Mouse (Mus musculus) midbrain, embryonic 11.5 days (tissue): ENCODE data around the gene Opa3. TPM values are rescaled to one million over a fixed set of nuclear protein-coding genes. Genes with fewer than 3 reads are reported as not detected.
A peak's percentile ranks its signal among the peaks of the same experiment; 100 is the strongest.

Experiments
- ATAC-seq: fragments of 200-750 bp; cut with Nextera tagmentation; 2 replicates; pipeline ENCODE4 v1.8.0; 2017; ENCODE audit warnings: moderate TSS enrichment, moderate library complexity; ENCODE audit not compliant: low FRiP score
- DNase-seq: peaks from one replicate; pipeline ENCODE4 v3.0.0; 2015; ENCODE audit warnings: low spot score; ENCODE audit errors: missing footprints
- H3K27ac ChIP-seq: fragments of 300-500 bp; sonication (generic); 2 replicates; pipeline ENCODE4 v1.5.1; 2014; ENCODE audit warnings: low read depth, low read length
- H3K27me3 ChIP-seq: fragments of 300-500 bp; sonication (generic); 2 replicates; pipeline ENCODE4 v1.6.1; 2014; ENCODE audit warnings: mild to moderate bottlenecking, low read length, moderate library complexity, mixed read lengths; ENCODE audit not compliant: control insufficient read depth, insufficient read depth
- H3K36me3 ChIP-seq: fragments of 300-500 bp; sonication (generic); 2 replicates; pipeline ENCODE4 v1.6.1; 2014; ENCODE audit warnings: mild to moderate bottlenecking, low read length, moderate library complexity, mixed read lengths; ENCODE audit not compliant: control insufficient read depth, insufficient read depth
- H3K4me1 ChIP-seq: fragments of 300-500 bp; sonication (generic); 2 replicates; pipeline ENCODE4 v1.6.1; 2014; ENCODE audit warnings: low read length; ENCODE audit not compliant: control insufficient read depth, insufficient read depth
- H3K4me2 ChIP-seq: fragments of 300-500 bp; sonication (generic); 2 replicates; pipeline ENCODE4 v1.6.1; 2014; ENCODE audit warnings: mild to moderate bottlenecking, moderate library complexity
- H3K4me3 ChIP-seq: fragments of 300-500 bp; sonication (generic); 2 replicates; pipeline ENCODE4 v1.5.1; 2014; ENCODE audit warnings: low read depth, low read length
- H3K9ac ChIP-seq: fragments of 300-500 bp; sonication (generic); 2 replicates; pipeline ENCODE4 v1.6.1; 2014; ENCODE audit warnings: low read length
- H3K9me3 ChIP-seq: fragments of 300-500 bp; sonication (generic); 2 replicates; pipeline ENCODE4 v1.6.1; 2016; ENCODE audit warnings: low read length; ENCODE audit not compliant: control insufficient read depth
- WGBS: fragments of 180-500 bp; shearing (Covaris S2); extraction: QIAGEN DNeasy Blood & Tissue Kit; methylation state at CpG from one replicate; pipeline ENCODE4 v1.1.7; 2014; 5-methylcytosine and 5-hydroxymethylcytosine counted together
- polyA plus RNA-seq: library from polyadenylated mRNA; unstranded; fragments of >200 nt; fragmentation: Nextera tagmentation; extraction: Ambion mirVana; gene quantifications from 2 replicates; pipeline ENCODE4 v1.2.1, GENCODE M21; 2014

Opa3 gene
- polyA plus RNA-seq, 1 experiment from 2014 or later: 44.0 TPM

DNA sequence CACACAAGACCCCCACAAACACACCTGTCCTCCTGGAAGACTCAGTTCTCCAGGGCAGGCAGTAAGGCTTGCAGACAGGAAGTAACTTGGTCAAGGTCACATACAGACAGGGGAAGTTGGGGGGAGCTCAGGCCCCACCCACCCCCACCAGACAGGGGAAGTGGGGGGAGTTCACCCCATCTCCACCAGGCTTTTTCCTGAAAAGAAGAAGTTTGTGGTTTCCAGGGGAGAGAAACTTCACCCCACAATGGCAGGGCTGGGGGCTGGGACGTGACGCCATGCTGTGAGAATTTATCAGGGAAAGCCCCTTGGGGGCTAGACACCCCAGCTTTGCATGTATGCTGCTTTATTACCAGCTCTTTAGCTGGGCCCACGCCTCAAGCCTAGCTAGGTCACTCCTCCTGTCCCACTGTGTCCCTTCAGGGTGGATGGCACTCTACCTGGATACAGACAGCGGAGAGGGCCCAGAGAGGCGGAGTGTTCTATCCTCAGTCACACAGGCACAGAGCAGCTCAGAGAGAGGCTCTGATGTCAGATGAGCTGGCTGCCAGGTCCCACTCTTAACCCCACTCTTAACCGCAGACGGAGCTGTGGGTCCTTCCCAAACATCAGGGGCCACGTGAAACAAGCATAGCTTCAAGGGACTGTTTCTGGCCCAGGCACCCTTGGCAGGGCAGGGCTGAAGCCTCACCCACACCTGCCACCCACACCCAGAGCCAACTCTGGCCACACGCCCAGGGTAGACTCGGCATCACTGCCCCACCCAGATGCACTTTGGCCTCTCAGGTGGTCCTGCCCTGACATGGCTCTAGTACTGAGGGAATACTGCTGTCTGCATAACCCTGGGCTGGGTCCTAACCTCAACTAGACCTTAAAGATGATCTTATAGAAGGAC lies 38.0 kb downstream of the Opa3 start:
- DNase-seq: no peak
- Histone ChIP-seq H3K36me3 (peaks cover 11% of the 10 kb centered on the region), H3K9me3 (no peaks in the 10 kb centered on the region), H3K4me2 (no peak overlapping the region), H3K27ac (no peak overlapping the region), H3K27me3 (no peaks in the 10 kb centered on the region), H3K9ac (no peak overlapping the region), H3K4me1 (peaks cover 13% of the 10 kb centered on the region), H3K4me3 (no peak overlapping the region)
- ATAC-seq: no peak
- 88% methylated on average over 10 of the region's 10 CpGs for WGBS

DNA sequence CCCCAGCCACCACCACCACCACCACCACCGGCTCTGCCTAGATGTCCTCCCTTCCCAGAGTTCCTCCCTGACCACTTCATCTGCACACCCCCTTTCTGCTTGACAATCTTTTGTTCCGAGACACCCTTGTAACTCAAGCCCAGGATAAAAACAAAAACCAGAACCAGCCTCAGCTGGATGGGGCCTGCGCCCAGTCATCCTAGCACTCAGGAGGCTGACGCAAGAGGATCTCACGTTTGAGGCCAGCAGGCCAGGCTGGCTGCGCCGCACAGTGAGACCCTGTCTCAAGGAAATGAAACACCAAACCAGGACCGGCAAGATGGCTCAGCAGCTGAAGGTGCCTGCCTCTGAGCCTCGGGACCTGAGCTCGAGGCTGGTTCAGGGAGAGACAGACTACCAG lies 38.9 kb downstream of the Opa3 start:
- WGBS: 74% methylated on average over 10 of the region's 10 CpGs
- Histone ChIP-seq H3K4me2 (no peak overlapping the region), H3K4me3 (no peak overlapping the region), H3K4me1 (peaks cover 13% of the 10 kb centered on the region), H3K36me3 (peaks cover 11% of the 10 kb centered on the region), H3K27ac (no peak overlapping the region), H3K27me3 (no peaks in the 10 kb centered on the region), H3K9ac (no peak overlapping the region), H3K9me3 (no peaks in the 10 kb centered on the region)
- DNase-seq (no peak), ATAC-seq (no peak)

DNA sequence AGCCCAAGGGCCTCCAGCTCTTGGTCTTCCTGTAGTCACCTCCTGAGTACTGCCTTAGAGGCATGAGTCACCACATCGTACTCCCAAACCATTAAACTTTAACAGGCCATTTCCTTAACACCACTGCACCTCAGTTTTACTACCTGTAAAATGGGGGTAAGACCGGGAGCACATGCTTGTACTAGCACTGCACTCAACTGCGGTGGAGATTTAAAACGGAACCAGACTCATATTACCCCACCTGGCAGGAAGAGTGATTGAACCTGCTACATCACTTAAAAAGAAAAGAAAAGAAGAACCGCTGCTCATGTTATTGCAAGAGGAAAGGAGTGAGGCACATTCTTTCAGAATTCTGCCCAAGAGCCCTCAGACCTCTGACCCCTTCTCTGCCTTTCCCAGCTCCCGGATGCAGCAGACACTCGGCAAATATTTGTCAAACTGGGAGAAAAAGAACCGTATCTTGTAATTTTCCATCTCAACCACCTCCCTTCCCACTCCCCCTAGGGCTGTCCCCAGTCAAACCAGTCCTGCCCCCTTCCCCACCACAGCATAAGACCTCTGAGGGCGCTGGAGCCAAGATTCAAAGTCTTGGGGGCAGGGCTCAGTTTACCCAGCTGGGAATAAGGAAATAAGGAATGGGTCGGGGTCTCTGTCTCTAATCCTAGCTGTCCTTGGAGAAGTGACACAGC lies 41.0 kb downstream of the Opa3 start:
- Histone ChIP-seq H3K9me3 (no peaks in the 10 kb centered on the region), H3K4me2 (peak overlapping the region; percentile 97), H3K36me3 (peaks cover 6% of the 10 kb centered on the region; the same call in 1 of the 2 replicates), H3K27me3 (no peaks in the 10 kb centered on the region), H3K9ac (peak overlapping the region; percentile 85; the same call in 1 of the 2 replicates), H3K4me3 (peak overlapping the region; percentile 96), H3K27ac (no peak overlapping the region), H3K4me1 (peaks cover 13% of the 10 kb centered on the region)
- WGBS: 60% methylated on average over 10 of the region's 10 CpGs
- ATAC-seq (no peak), DNase-seq (no peak)

DNA sequence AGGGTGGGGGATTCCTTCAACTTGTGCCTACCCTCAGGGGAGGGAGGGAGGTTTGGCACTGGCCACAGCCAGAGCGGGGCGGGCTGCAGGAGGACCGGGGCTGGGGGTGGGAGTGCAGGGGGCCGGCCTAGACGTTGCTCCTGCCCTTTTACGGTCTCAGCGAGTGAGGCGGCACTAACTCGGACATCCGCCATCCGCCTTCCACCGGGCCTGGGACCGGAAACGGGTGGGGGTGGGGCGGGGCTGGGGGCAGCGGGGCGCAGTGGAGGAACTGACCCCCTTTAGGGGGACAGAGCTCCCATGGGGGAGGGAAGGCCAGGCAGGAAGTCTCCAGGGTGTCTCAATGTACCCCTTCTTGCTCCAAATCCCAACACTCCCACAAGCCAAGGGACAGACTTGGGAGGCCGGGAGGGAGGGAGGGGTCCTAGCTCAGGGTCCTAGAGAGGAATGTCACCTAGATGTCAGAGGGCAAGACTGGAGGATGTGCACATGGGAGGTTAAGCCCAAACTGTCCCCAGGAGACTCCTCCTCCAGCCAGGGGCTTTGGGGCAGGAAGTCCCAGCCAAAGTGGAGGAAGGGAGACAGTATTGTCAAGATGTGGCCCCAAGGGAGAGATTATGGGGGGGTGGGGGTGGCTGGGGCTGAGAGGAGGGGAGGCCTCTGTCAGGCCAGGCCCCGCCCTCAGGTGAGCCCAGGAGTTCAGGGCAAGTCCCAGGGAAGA lies 41.7 kb downstream of the Opa3 start:
- Histone ChIP-seq H3K4me3 (peak overlapping the region; percentile 96), H3K27ac (no peak overlapping the region; the same call in 1 of the 2 replicates), H3K9me3 (no peaks in the 10 kb centered on the region), H3K36me3 (no peaks in the 10 kb centered on the region), H3K27me3 (no peaks in the 10 kb centered on the region), H3K4me1 (peaks cover 13% of the 10 kb centered on the region), H3K9ac (peak overlapping the region; percentile 85), H3K4me2 (peak overlapping the region; percentile 97)
- 1% methylated on average over 19 of the region's 19 CpGs for WGBS
- ATAC-seq (peak; percentile 12; the same call in 1 of the 2 replicates), DNase-seq (no peak)

DNA sequence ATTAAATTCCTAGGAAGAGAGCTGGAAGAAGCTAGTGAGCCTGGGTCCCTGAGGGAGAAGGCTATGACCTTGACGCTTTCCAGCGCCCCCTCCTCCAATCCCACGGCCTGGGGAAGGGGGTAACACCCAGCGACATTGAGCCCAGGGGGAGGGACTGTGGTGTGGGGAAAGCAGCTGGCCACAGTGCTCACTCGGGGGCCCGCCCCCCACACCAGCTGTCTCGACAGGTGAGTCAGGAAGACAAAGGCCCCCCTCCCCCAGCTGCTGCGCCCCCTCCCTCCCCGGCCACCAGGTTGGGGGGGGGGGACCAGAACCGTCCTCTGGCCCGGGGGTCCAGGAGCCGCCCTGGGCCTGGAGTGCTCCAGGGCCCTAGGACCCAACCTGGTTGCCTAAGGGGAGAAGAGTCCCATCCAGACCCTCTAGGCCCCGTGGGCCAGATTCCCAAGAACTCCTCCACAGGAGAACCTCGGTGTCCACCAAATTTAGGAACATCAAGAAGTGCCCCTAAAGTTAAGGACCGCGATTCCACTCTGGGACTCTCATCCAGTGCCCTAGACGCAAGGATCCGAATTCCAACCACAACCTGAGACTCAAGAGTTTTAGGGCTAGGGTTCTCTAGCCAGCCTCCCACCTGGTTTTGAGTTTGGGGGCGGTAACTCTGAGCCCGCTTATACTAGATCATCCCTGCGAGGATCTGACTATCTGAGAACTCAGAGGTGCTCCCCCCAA lies 42.5 kb downstream of the Opa3 start:
- DNase-seq: no peak
- peak overlapping the region; percentile 85 for H3K9ac ChIP-seq
- H3K36me3 ChIP-seq: no peaks in the 10 kb centered on the region
- H3K27me3 ChIP-seq: no peaks in the 10 kb centered on the region
- H3K4me2 ChIP-seq: peak overlapping the region; percentile 97
- H3K4me1 ChIP-seq: peaks cover 13% of the 10 kb centered on the region
- H3K27ac ChIP-seq: no peak overlapping the region
- H3K9me3 ChIP-seq: no peaks in the 10 kb centered on the region
- ATAC-seq: no peak
- H3K4me3 ChIP-seq: peak overlapping the region; percentile 96
- WGBS: 0% methylated on average over 18 of the region's 21 CpGs

DNA sequence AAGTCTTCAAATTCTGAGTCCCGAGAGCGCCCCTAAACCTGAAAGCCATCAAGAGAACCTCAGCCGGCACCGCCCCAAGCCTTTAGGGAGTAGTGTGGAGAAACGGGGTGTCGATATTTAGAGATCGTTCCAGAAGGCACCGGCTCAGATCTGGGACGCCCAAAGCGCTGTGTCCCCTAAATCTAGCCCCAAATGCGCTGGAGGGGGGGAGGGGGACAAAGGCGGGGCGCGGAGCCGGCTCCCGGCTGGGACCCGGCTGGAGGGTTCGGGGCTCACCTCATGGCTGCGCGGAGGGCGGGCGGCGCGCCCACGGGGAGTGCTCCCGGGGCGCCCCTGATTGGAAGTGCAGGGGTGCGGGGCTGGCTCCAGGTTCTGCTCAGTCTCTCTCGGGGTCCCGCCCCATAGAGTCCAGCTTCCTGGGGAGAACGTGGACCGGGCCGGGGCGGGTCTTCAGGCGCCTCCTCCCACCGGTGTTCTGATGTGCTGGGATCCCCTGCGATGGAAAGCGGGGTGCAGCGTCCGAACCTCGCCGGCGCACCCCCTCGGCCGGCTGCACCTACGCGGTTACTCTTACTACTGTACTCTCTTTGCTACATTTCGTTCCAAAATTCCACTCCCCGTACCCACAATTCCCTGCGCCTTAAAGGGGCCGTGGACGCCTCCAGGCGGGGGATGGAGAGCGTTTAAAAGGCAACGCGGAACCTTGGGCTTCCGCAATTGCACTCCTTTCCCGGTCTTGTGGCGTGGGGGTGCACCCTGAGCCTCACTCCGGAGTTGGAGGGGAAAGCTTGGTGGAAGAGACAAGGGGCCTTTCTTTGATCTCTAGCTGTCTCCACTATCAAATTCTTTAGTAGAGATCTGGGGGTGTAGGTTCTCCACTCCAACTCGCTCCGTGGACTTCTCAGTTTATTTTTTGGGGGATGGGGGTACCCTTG lies 43.4 kb downstream of the Opa3 start, which contains the start of gene Vasp:
Gene Vasp (minus strand): TSS at position 580 of the 935 bp plus-strand sequence.
- no peaks in the 10 kb centered on the region for H3K9me3 ChIP-seq
- H3K27ac ChIP-seq: peak within 1 kb of the TSS; percentile 61
- no peaks in the 10 kb centered on the region for H3K27me3 ChIP-seq
- peak; percentile 63 for ATAC-seq
- under 1% methylated on average over 54 of the region's 62 CpGs for WGBS
- H3K36me3 ChIP-seq: no peaks in the 10 kb centered on the region
- H3K4me2 ChIP-seq: peak within 1 kb of the TSS; percentile 97
- DNase-seq: peak; percentile 99
- H3K9ac ChIP-seq: peak within 1 kb of the TSS; percentile 85
- H3K4me1 ChIP-seq: peaks cover 13% of the 10 kb centered on the region
- H3K4me3 ChIP-seq: peak within 1 kb of the TSS; percentile 96

DNA sequence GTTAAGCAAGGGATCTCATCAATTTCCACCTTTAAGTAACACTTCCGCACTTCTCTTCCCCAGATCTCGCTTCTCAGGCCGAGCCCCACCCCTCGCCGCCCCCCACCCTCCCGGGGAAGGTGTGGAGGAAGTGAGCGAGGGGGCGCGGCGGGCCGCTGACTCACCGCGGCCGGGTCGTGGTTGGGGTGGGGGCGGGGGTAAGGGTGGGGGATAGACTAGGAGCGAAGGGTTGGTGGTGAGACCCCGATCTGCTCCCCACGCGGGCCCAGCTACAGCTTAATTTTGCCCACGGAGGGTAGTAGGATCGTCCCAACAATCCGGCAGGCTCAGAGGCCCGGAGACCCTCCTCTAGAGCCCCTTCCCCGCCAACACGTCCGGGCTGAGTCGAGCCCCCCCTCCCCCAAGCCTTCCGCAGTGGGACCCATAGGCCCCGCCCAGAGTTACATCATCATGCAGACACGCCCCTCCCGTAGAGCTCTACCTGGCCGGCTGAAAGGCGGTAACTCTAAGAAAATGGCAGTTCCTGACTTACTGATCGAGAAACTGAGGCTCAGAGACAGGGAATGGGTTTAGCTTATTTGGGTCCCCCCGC lies 44.1 kb downstream of the Opa3 start:
- Histone ChIP-seq H3K4me2 (peak overlapping the region; percentile 97), H3K27ac (peak overlapping the region; percentile 61), H3K27me3 (no peaks in the 10 kb centered on the region), H3K9me3 (no peaks in the 10 kb centered on the region), H3K4me1 (peaks cover 13% of the 10 kb centered on the region), H3K9ac (peak overlapping the region; percentile 85), H3K4me3 (peak overlapping the region; percentile 96), H3K36me3 (no peaks in the 10 kb centered on the region)
- peak; percentile 76 for ATAC-seq
- WGBS: under 1% methylated on average over 36 of the region's 36 CpGs
- DNase-seq: peak; percentile 96
